Mouse (Mus musculus): ENCODE results near the gene Bace2. TPM values are rescaled to one million over a fixed set of nuclear protein-coding genes. Genes with fewer than 3 reads are reported as not detected.

The Bace2 gene
- polyA plus RNA-seq, 1 experiment: 0.53 TPM

GRCm38 (mm10) chr16:97430091-97430490 lies 73.5 kb downstream of the Bace2 start:
- TF ChIP-seq MAX (IDR thresholded peaks at IDR 0.05; ENCODE audit: low read depth): no peak
- no peak for TF ChIP-seq REST (IDR thresholded peaks at IDR 0.05; ENCODE audit: insufficient read depth, insufficient read length)
- TF ChIP-seq USF1 (IDR thresholded peaks at IDR 0.05; ENCODE audit: low read depth): no peak
- TF ChIP-seq MYOD1 (IDR thresholded peaks at IDR 0.05; ENCODE audit: control insufficient read depth in 1 of 3, insufficient read length in 2 of 3, low read depth in 2 of 3): no peak
- no peak for TF ChIP-seq TCF3 (IDR thresholded peaks at IDR 0.05; ENCODE audit: insufficient read length, low read depth)
- TF ChIP-seq E2F4 (IDR thresholded peaks at IDR 0.05; ENCODE audit: insufficient read depth): no peak
- TF ChIP-seq SRF (IDR thresholded peaks at IDR 0.05; ENCODE audit: control insufficient read depth, insufficient read length, low read depth): no peak
- no peak for TF ChIP-seq TCF12 (IDR thresholded peaks at IDR 0.05; ENCODE audit: insufficient read depth, poor library complexity, severe bottlenecking)
- no peak for TF ChIP-seq POLR2A (IDR thresholded peaks at IDR 0.05; ENCODE audit: insufficient read length, low read depth)
- H3ac ChIP-seq (ENCODE audit: control insufficient read depth, insufficient read length): no peak overlapping the region
- no peak overlapping the region for H3K4me2 ChIP-seq (ENCODE audit: low read depth)
- no peaks in the 10 kb centered on the region for H3K79me2 ChIP-seq (ENCODE audit: control insufficient read depth, insufficient read depth)
- no peaks in the 10 kb centered on the region for H3K27me3 ChIP-seq (ENCODE audit: control insufficient read depth, insufficient read depth, insufficient read length)
- H3K36me3 ChIP-seq (ENCODE audit: control insufficient read depth, insufficient read depth): no peaks in the 10 kb centered on the region
- H3K4me3 ChIP-seq: no peak overlapping the region

GRCm38 (mm10) chr16:97431328-97431727 lies 74.8 kb downstream of the Bace2 start:
- H3K4me3 ChIP-seq: no peak overlapping the region
- no peaks in the 10 kb centered on the region for H3K36me3 ChIP-seq (ENCODE audit: control insufficient read depth, insufficient read depth)
- H3K79me2 ChIP-seq (ENCODE audit: control insufficient read depth, insufficient read depth): no peaks in the 10 kb centered on the region
- H3K27me3 ChIP-seq (ENCODE audit: control insufficient read depth, insufficient read depth, insufficient read length): no peaks in the 10 kb centered on the region
- TF ChIP-seq TCF12 (IDR thresholded peaks at IDR 0.05; ENCODE audit: insufficient read depth, poor library complexity, severe bottlenecking) (no peak), MYOD1 (IDR thresholded peaks at IDR 0.05; ENCODE audit: control insufficient read depth in 1 of 3, insufficient read length in 2 of 3, low read depth in 2 of 3) (no peak), E2F4 (IDR thresholded peaks at IDR 0.05; ENCODE audit: insufficient read depth) (no peak), REST (IDR thresholded peaks at IDR 0.05; ENCODE audit: insufficient read depth, insufficient read length) (no peak), TCF3 (IDR thresholded peaks at IDR 0.05; ENCODE audit: insufficient read length, low read depth) (no peak), MAX (IDR thresholded peaks at IDR 0.05; ENCODE audit: low read depth) (no peak), POLR2AphosphoS2 (IDR thresholded peaks at IDR 0.05; ENCODE audit: insufficient read length, low read depth) (no peak), MYOG (IDR thresholded peaks at IDR 0.05; ENCODE audit: control insufficient read depth in 1 of 3, insufficient read depth in 1 of 3, insufficient read length in 2 of 3, low read depth in 2 of 3) (no peak), USF1 (IDR thresholded peaks at IDR 0.05; ENCODE audit: low read depth) (no peak), CEBPB (IDR thresholded peaks at IDR 0.05; ENCODE audit: insufficient read depth, poor library complexity, severe bottlenecking) (no peak), SRF (IDR thresholded peaks at IDR 0.05; ENCODE audit: control insufficient read depth, insufficient read length, low read depth) (no peak), POLR2A (IDR thresholded peaks at IDR 0.05; ENCODE audit: insufficient read length, low read depth) (no peak)
- H3ac ChIP-seq (ENCODE audit: control insufficient read depth, insufficient read length): no peak overlapping the region
- no peak overlapping the region for H3K4me2 ChIP-seq (ENCODE audit: low read depth)

DNA sequence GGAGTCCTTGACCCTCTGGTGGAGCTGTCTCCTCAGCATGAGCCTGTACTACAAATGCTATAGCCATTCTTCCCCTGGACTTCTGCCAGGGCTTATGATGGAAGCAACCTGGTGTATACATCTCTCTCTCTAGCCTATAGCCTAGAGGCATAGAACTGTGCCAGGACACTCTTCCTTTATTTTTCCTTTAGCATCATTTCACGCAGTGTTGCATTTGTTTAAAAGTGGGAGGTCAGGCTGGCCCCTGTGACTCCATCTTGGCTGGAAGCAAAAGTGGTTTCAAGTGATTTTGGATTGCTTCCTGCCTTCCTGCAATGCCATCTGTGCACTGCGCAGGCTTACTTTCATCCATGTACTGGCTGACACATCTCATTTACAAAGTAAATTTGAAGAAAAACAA lies 77.7 kb downstream of the Bace2 start:
- Histone ChIP-seq H3K27me3 (ENCODE audit: control insufficient read depth, insufficient read depth, insufficient read length) (no peaks in the 10 kb centered on the region), H3K4me3 (no peak overlapping the region), H3K79me2 (ENCODE audit: control insufficient read depth, insufficient read depth) (no peaks in the 10 kb centered on the region), H3K4me2 (ENCODE audit: low read depth) (no peak overlapping the region), H3ac (ENCODE audit: control insufficient read depth, insufficient read length) (no peak overlapping the region), H3K36me3 (ENCODE audit: control insufficient read depth, insufficient read depth) (no peaks in the 10 kb centered on the region)
- TF ChIP-seq USF1 (IDR thresholded peaks at IDR 0.05; ENCODE audit: low read depth) (no peak), MAX (IDR thresholded peaks at IDR 0.05; ENCODE audit: low read depth) (no peak), TCF12 (IDR thresholded peaks at IDR 0.05; ENCODE audit: insufficient read depth, poor library complexity, severe bottlenecking) (no peak), SRF (IDR thresholded peaks at IDR 0.05; ENCODE audit: control insufficient read depth, insufficient read length, low read depth) (no peak), REST (IDR thresholded peaks at IDR 0.05; ENCODE audit: insufficient read depth, insufficient read length) (no peak), POLR2A (IDR thresholded peaks at IDR 0.05; ENCODE audit: insufficient read length, low read depth) (no peak), MYOG (IDR thresholded peaks at IDR 0.05; ENCODE audit: control insufficient read depth in 1 of 3, insufficient read depth in 1 of 3, insufficient read length in 2 of 3, low read depth in 2 of 3) (no peak), MYOD1 (IDR thresholded peaks at IDR 0.05; ENCODE audit: control insufficient read depth in 1 of 3, insufficient read length in 2 of 3, low read depth in 2 of 3) (no peak), E2F4 (IDR thresholded peaks at IDR 0.05; ENCODE audit: insufficient read depth) (no peak), TCF3 (IDR thresholded peaks at IDR 0.05; ENCODE audit: insufficient read length, low read depth) (no peak), CEBPB (IDR thresholded peaks at IDR 0.05; ENCODE audit: insufficient read depth, poor library complexity, severe bottlenecking) (no peak), POLR2AphosphoS2 (IDR thresholded peaks at IDR 0.05; ENCODE audit: insufficient read length, low read depth) (no peak)

GRCm38 (mm10) chr16:97437448-97438056 lies 81.0 kb downstream of the Bace2 start:
- H3K27me3 ChIP-seq (ENCODE audit: control insufficient read depth, insufficient read depth, insufficient read length): no peaks in the 10 kb centered on the region
- no peak overlapping the region for H3K4me3 ChIP-seq
- no peak overlapping the region for H3ac ChIP-seq (ENCODE audit: control insufficient read depth, insufficient read length)
- peak in 1 of 3 experiments; percentile 62 for TF ChIP-seq MYOG (IDR thresholded peaks at IDR 0.05; ENCODE audit: control insufficient read depth in 1 of 3, insufficient read depth in 1 of 3, insufficient read length in 2 of 3, low read depth in 2 of 3)
- peak; percentile 9 for TF ChIP-seq TCF3 (IDR thresholded peaks at IDR 0.05; ENCODE audit: insufficient read length, low read depth)
- TF ChIP-seq E2F4 (IDR thresholded peaks at IDR 0.05; ENCODE audit: insufficient read depth): no peak
- no peak for TF ChIP-seq CEBPB (IDR thresholded peaks at IDR 0.05; ENCODE audit: insufficient read depth, poor library complexity, severe bottlenecking)
- TF ChIP-seq POLR2AphosphoS2 (IDR thresholded peaks at IDR 0.05; ENCODE audit: insufficient read length, low read depth): no peak
- no peak for TF ChIP-seq REST (IDR thresholded peaks at IDR 0.05; ENCODE audit: insufficient read depth, insufficient read length)
- TF ChIP-seq MYOD1 (IDR thresholded peaks at IDR 0.05; ENCODE audit: control insufficient read depth in 1 of 3, insufficient read length in 2 of 3, low read depth in 2 of 3): peak; percentile 78 to 99 (median 97)
- no peak for TF ChIP-seq USF1 (IDR thresholded peaks at IDR 0.05; ENCODE audit: low read depth)
- no peak for TF ChIP-seq POLR2A (IDR thresholded peaks at IDR 0.05; ENCODE audit: insufficient read length, low read depth)
- no peak for TF ChIP-seq MAX (IDR thresholded peaks at IDR 0.05; ENCODE audit: low read depth)
- TF ChIP-seq SRF (IDR thresholded peaks at IDR 0.05; ENCODE audit: control insufficient read depth, insufficient read length, low read depth): no peak
- no peak for TF ChIP-seq TCF12 (IDR thresholded peaks at IDR 0.05; ENCODE audit: insufficient read depth, poor library complexity, severe bottlenecking)
- H3K4me2 ChIP-seq (ENCODE audit: low read depth): no peak overlapping the region
- no peaks in the 10 kb centered on the region for H3K79me2 ChIP-seq (ENCODE audit: control insufficient read depth, insufficient read depth)
- H3K36me3 ChIP-seq (ENCODE audit: control insufficient read depth, insufficient read depth): no peaks in the 10 kb centered on the region

All from myocyte (in vitro differentiated cells).